Mouse (Mus musculus): ENCODE measurements around the gene Cdiptos. TPM values are rescaled to one million over a fixed set of nuclear protein-coding genes. Genes with fewer than 3 reads are reported as not detected.

Cdiptos gene
- total and polyA plus RNA-seq, 2 experiments from 2014 or later = 1.5 TPM; not detected in 1

- peak within 1 kb of the TSS; percentile 57 for H3K4me3 ChIP-seq (ENCODE audit: low read depth, low read length)
- H3K9ac ChIP-seq (replicated peaks; ENCODE audit: low read depth, low read length) = peak within 1 kb of the TSS; percentile 56
- no peak for TF ChIP-seq EP300 (IDR thresholded peaks at IDR 0.05; ENCODE audit: low read depth)
- TF ChIP-seq CTCF (IDR thresholded peaks at IDR 0.05; ENCODE audit: low read depth) = no peak
- DNase-seq (ENCODE audit: low spot score) (peak; percentile 84), ATAC-seq (ENCODE audit: insufficient read depth, low read depth) (peak; percentile 96)
- peak within 1 kb of the TSS; percentile 28 for H3K27ac ChIP-seq (ENCODE audit: low read depth)
- H3K9me3 ChIP-seq (replicated peaks; ENCODE audit: control insufficient read depth, low read length) = no peaks in the 10 kb centered on the region
- H3K36me3 ChIP-seq (replicated peaks; ENCODE audit: control insufficient read depth, insufficient read depth, low read length) = 0 out of 2 replicates have a peak, but pooled peaks cover 10% of the 10 kb centered on the region
- no peaks in the 10 kb centered on the region for H3K27me3 ChIP-seq (ENCODE audit: control insufficient read depth, insufficient read depth, low read length)
- 3% methylated on average over 51 of the region's 56 CpGs for WGBS
- H3K4me1 ChIP-seq (ENCODE audit: control insufficient read depth, insufficient read depth) = peaks cover 6% of the 10 kb centered on the region
- H3K4me2 ChIP-seq (ENCODE audit: low read depth, low read length) = peak within 1 kb of the TSS; percentile 77
Observed at GRCm38 (mm10) chr7:126928384-126929037, 47.4 kb downstream of the Cdiptos start, which contains the start of gene Kctd13. TSS of gene Kctd13 (plus strand) at chr7:126928879.

GRCm38 (mm10) chr7:126926299-126926698 is 49.6 kb downstream of the Cdiptos start:
- 29% methylated on average over 3 of the region's 3 CpGs for WGBS

DNA sequence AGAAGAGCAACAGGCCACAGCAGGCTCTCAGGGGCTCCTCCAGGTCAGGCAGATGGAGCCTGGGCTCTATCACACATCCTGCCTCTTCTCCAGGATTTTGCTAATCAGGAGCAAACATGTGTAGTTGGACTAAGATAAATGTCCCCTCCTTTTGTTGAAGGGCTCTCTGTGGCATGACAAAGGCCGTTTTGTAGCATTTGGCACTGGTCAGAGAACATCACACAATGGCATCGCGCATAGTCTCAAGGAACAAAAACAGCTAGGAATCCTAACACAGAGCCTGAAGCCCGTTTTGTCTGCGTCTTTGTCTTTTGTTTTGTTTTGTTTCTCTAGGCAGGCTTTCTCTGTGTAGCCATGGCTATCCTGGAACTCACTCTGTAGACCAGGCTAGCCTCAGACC is 51.9 kb downstream of the Cdiptos start:
- Histone ChIP-seq H3K9me3 (replicated peaks; ENCODE audit: control insufficient read depth, low read length) (no peaks in the 10 kb centered on the region), H3K27ac (ENCODE audit: low read depth) (peak overlapping the region; percentile 12; the same call in 1 of the 2 replicates), H3K27me3 (ENCODE audit: control insufficient read depth, insufficient read depth, low read length) (no peaks in the 10 kb centered on the region), H3K9ac (replicated peaks; ENCODE audit: low read depth, low read length) (no peak overlapping the region), H3K36me3 (replicated peaks; ENCODE audit: control insufficient read depth, insufficient read depth, low read length) (no peaks in the 10 kb centered on the region), H3K4me2 (ENCODE audit: low read depth, low read length) (no peak overlapping the region), H3K4me3 (ENCODE audit: low read depth, low read length) (no peak overlapping the region), H3K4me1 (ENCODE audit: control insufficient read depth, insufficient read depth) (no peaks in the 10 kb centered on the region)
- WGBS = 64% methylated on average over 5 of the region's 5 CpGs
- TF ChIP-seq CTCF (IDR thresholded peaks at IDR 0.05; ENCODE audit: low read depth) (no peak), EP300 (IDR thresholded peaks at IDR 0.05; ENCODE audit: low read depth) (no peak)
- DNase-seq (ENCODE audit: low spot score) (peak; percentile 59), ATAC-seq (ENCODE audit: insufficient read depth, low read depth) (peak; percentile 21; the same call in 1 of the 2 replicates)

More at GRCm38 (mm10) chr7:126926299-126926698, 49.6 kb downstream of the Cdiptos start:
- Histone ChIP-seq H3K27ac (ENCODE audit: low read depth) (no peak overlapping the region), H3K4me2 (ENCODE audit: low read depth, low read length) (no peak overlapping the region), H3K4me1 (ENCODE audit: control insufficient read depth, insufficient read depth) (peaks cover 6% of the 10 kb centered on the region), H3K4me3 (ENCODE audit: low read depth, low read length) (no peak overlapping the region), H3K9ac (replicated peaks; ENCODE audit: low read depth, low read length) (no peak overlapping the region), H3K9me3 (replicated peaks; ENCODE audit: control insufficient read depth, low read length) (no peaks in the 10 kb centered on the region), H3K36me3 (replicated peaks; ENCODE audit: control insufficient read depth, insufficient read depth, low read length) (0 out of 2 replicates have a peak, but pooled peaks cover 3% of the 10 kb centered on the region), H3K27me3 (ENCODE audit: control insufficient read depth, insufficient read depth, low read length) (no peaks in the 10 kb centered on the region)
- TF ChIP-seq EP300 (IDR thresholded peaks at IDR 0.05; ENCODE audit: low read depth) (no peak), CTCF (IDR thresholded peaks at IDR 0.05; ENCODE audit: low read depth) (no peak)
- no peak for ATAC-seq (ENCODE audit: insufficient read depth, low read depth)
- DNase-seq (ENCODE audit: low spot score) = no peak

- peak; percentile 54 for DNase-seq (ENCODE audit: low spot score)
- no peak within 1 kb of the TSS for H3K4me2 ChIP-seq (ENCODE audit: low read depth, low read length)
- no peak within 1 kb of the TSS for H3K9ac ChIP-seq (replicated peaks; ENCODE audit: low read depth, low read length)
- H3K9me3 ChIP-seq (replicated peaks; ENCODE audit: control insufficient read depth, low read length) = no peaks in the 10 kb centered on the region
- H3K4me1 ChIP-seq (ENCODE audit: control insufficient read depth, insufficient read depth) = no peaks in the 10 kb centered on the region
- H3K36me3 ChIP-seq (replicated peaks; ENCODE audit: control insufficient read depth, insufficient read depth, low read length) = no peaks in the 10 kb centered on the region
- 35% methylated on average over 5 of the region's 5 CpGs for WGBS
- ATAC-seq (ENCODE audit: insufficient read depth, low read depth) = peak; percentile 65
- no peak for TF ChIP-seq CTCF (IDR thresholded peaks at IDR 0.05; ENCODE audit: low read depth)
- TF ChIP-seq EP300 (IDR thresholded peaks at IDR 0.05; ENCODE audit: low read depth) = no peak
- H3K4me3 ChIP-seq (ENCODE audit: low read depth, low read length) = no peak within 1 kb of the TSS
- H3K27me3 ChIP-seq (ENCODE audit: control insufficient read depth, insufficient read depth, low read length) = no peaks in the 10 kb centered on the region
- H3K27ac ChIP-seq (ENCODE audit: low read depth) = peak within 1 kb of the TSS; percentile 34
Observed at GRCm38 (mm10) chr7:126922624-126923060, 53.3 kb downstream of the Cdiptos start, which contains the start of gene Tmem219. TSS of gene Tmem219 (minus strand) at chr7:126922917.

Other genes with a start within 250 kb of the Cdiptos start
- gene Mapk3, start 216.5 kb downstream of the Cdiptos start, total RNA-seq (2014; rRNA removed; ENCODE audit: low replicate concordance) = 59.2 and 69.4 TPM in 2 replicates
- gene Mapk3, start 216.5 kb downstream of the Cdiptos start, polyA plus RNA-seq (2015; fragmentation: Nextera tagmentation; extraction: Ambion mirVana) = 51.9 and 53.0 TPM in 2 replicates
- 7.3 and 7.9 TPM in 2 replicates for gene Gdpd3, start 209.8 kb downstream of the Cdiptos start, total RNA-seq (2014; rRNA removed; ENCODE audit: low replicate concordance)
- gene Gdpd3, start 209.8 kb downstream of the Cdiptos start, polyA plus RNA-seq (2015; fragmentation: Nextera tagmentation; extraction: Ambion mirVana) = 0.69 and 0.77 TPM in 2 replicates
- gene Ypel3, start 199.1 kb downstream of the Cdiptos start, total RNA-seq (2014; rRNA removed; ENCODE audit: low replicate concordance) = 88.9 and 146 TPM in 2 replicates
- 84.1 and 111 TPM in 2 replicates for gene Ypel3, start 199.1 kb downstream of the Cdiptos start, polyA plus RNA-seq (2015; fragmentation: Nextera tagmentation; extraction: Ambion mirVana)
- gene Tbx6, start 194.6 kb downstream of the Cdiptos start, total RNA-seq (2014; rRNA removed; ENCODE audit: low replicate concordance) = 0.23 and 1.3 TPM in 2 replicates
- gene Tbx6, start 194.6 kb downstream of the Cdiptos start, polyA plus RNA-seq (2015; fragmentation: Nextera tagmentation; extraction: Ambion mirVana) = 0.07 TPM in 1 of 2 replicates, not detected in the other
- 93.7 and 118 TPM in 2 replicates for gene Ppp4c, start 183.6 kb downstream of the Cdiptos start, total RNA-seq (2014; rRNA removed; ENCODE audit: low replicate concordance)
- 75.8 and 77.4 TPM in 2 replicates for gene Ppp4c, start 183.6 kb downstream of the Cdiptos start, polyA plus RNA-seq (2015; fragmentation: Nextera tagmentation; extraction: Ambion mirVana)
- gene Fam57b, start 178.4 kb downstream of the Cdiptos start, total RNA-seq (2014; rRNA removed; ENCODE audit: low replicate concordance) = 0.99 and 2.9 TPM in 2 replicates
- 2.6 and 3.0 TPM in 2 replicates for gene Fam57b, start 178.4 kb downstream of the Cdiptos start, polyA plus RNA-seq (2015; fragmentation: Nextera tagmentation; extraction: Ambion mirVana)
- not detected in 2 replicates for gene 4930451I11Rik, start 144.5 kb downstream of the Cdiptos start, total RNA-seq (2014; rRNA removed; ENCODE audit: low replicate concordance)
- not detected in 2 replicates for gene 4930451I11Rik, start 144.5 kb downstream of the Cdiptos start, polyA plus RNA-seq (2015; fragmentation: Nextera tagmentation; extraction: Ambion mirVana)
- gene Doc2a, start 128.7 kb downstream of the Cdiptos start, total RNA-seq (2014; rRNA removed; ENCODE audit: low replicate concordance) = 0.73 TPM in 1 of 2 replicates, not detected in the other
- gene Doc2a, start 128.7 kb downstream of the Cdiptos start, polyA plus RNA-seq (2015; fragmentation: Nextera tagmentation; extraction: Ambion mirVana) = not detected in 2 replicates
- 2.6 and 5.3 TPM in 2 replicates for gene Hirip3, start 114.1 kb downstream of the Cdiptos start, total RNA-seq (2014; rRNA removed; ENCODE audit: low replicate concordance)
- 6.6 and 8.6 TPM in 2 replicates for gene Hirip3, start 114.1 kb downstream of the Cdiptos start, polyA plus RNA-seq (2015; fragmentation: Nextera tagmentation; extraction: Ambion mirVana)
- gene Ino80e, start 113.7 kb downstream of the Cdiptos start, total RNA-seq (2014; rRNA removed; ENCODE audit: low replicate concordance) = 16.6 and 29.5 TPM in 2 replicates
- 35.8 and 37.0 TPM in 2 replicates for gene Ino80e, start 113.7 kb downstream of the Cdiptos start, polyA plus RNA-seq (2015; fragmentation: Nextera tagmentation; extraction: Ambion mirVana)
- gene Taok2, start 91.4 kb downstream of the Cdiptos start, total RNA-seq (2014; rRNA removed; ENCODE audit: low replicate concordance) = 47.4 and 47.9 TPM in 2 replicates
- 17.9 and 20.9 TPM in 2 replicates for gene Taok2, start 91.4 kb downstream of the Cdiptos start, polyA plus RNA-seq (2015; fragmentation: Nextera tagmentation; extraction: Ambion mirVana)
- gene Tmem219, start 53.2 kb downstream of the Cdiptos start, total RNA-seq (2014; rRNA removed; ENCODE audit: low replicate concordance) = 19.9 and 30.0 TPM in 2 replicates
- 19.9 and 20.5 TPM in 2 replicates for gene Tmem219, start 53.2 kb downstream of the Cdiptos start, polyA plus RNA-seq (2015; fragmentation: Nextera tagmentation; extraction: Ambion mirVana)
- 6.8 and 8.2 TPM in 2 replicates for gene Kctd13, start 47.2 kb downstream of the Cdiptos start, total RNA-seq (2014; rRNA removed; ENCODE audit: low replicate concordance)
- 11.2 TPM in 2 replicates for gene Kctd13, start 47.2 kb downstream of the Cdiptos start, polyA plus RNA-seq (2015; fragmentation: Nextera tagmentation; extraction: Ambion mirVana)
- 0.23 TPM in 1 of 2 replicates, not detected in the other for gene Asphd1, start 26.5 kb downstream of the Cdiptos start, total RNA-seq (2014; rRNA removed; ENCODE audit: low replicate concordance)
- not detected in 2 replicates for gene Asphd1, start 26.5 kb downstream of the Cdiptos start, polyA plus RNA-seq (2015; fragmentation: Nextera tagmentation; extraction: Ambion mirVana)
- gene Sez6l2, start 25.5 kb downstream of the Cdiptos start, total RNA-seq (2014; rRNA removed; ENCODE audit: low replicate concordance) = 8.7 and 14.2 TPM in 2 replicates
- gene Sez6l2, start 25.5 kb downstream of the Cdiptos start, polyA plus RNA-seq (2015; fragmentation: Nextera tagmentation; extraction: Ambion mirVana) = 1.5 and 1.7 TPM in 2 replicates
- gene Cdipt, start 184 bp downstream of the Cdiptos start, total RNA-seq (2014; rRNA removed; ENCODE audit: low replicate concordance) = 135 and 150 TPM in 2 replicates
- gene Cdipt, start 184 bp downstream of the Cdiptos start, polyA plus RNA-seq (2015; fragmentation: Nextera tagmentation; extraction: Ambion mirVana) = 64.0 and 67.5 TPM in 2 replicates
- gene Mvp, start 38.5 kb upstream of the Cdiptos start, total RNA-seq (2014; rRNA removed; ENCODE audit: low replicate concordance) = 24.2 and 32.5 TPM in 2 replicates
- gene Mvp, start 38.5 kb upstream of the Cdiptos start, polyA plus RNA-seq (2015; fragmentation: Nextera tagmentation; extraction: Ambion mirVana) = 16.1 and 17.4 TPM in 2 replicates
- gene Pagr1b, start 40.4 kb upstream of the Cdiptos start, total RNA-seq (2014; rRNA removed; ENCODE audit: low replicate concordance) = not detected in 2 replicates
- gene Pagr1b, start 40.4 kb upstream of the Cdiptos start, polyA plus RNA-seq (2015; fragmentation: Nextera tagmentation; extraction: Ambion mirVana) = not detected in 2 replicates
- not detected in 2 replicates for gene Pagr1a, start 41.3 kb upstream of the Cdiptos start, total RNA-seq (2014; rRNA removed; ENCODE audit: low replicate concordance)
- gene Pagr1a, start 41.3 kb upstream of the Cdiptos start, polyA plus RNA-seq (2015; fragmentation: Nextera tagmentation; extraction: Ambion mirVana) = 21.7 and 44.8 TPM in 2 replicates
- 22.8 and 24.8 TPM in 2 replicates for gene Gm42742, start 45.0 kb upstream of the Cdiptos start, total RNA-seq (2014; rRNA removed; ENCODE audit: low replicate concordance)
- gene Gm42742, start 45.0 kb upstream of the Cdiptos start, polyA plus RNA-seq (2015; fragmentation: Nextera tagmentation; extraction: Ambion mirVana) = 5.7 and 44.5 TPM in 2 replicates
- not detected in 2 replicates for gene Prrt2, start 45.1 kb upstream of the Cdiptos start, total RNA-seq (2014; rRNA removed; ENCODE audit: low replicate concordance)
- 0.23 and 1.1 TPM in 2 replicates for gene Prrt2, start 45.1 kb upstream of the Cdiptos start, polyA plus RNA-seq (2015; fragmentation: Nextera tagmentation; extraction: Ambion mirVana)
- 89.0 and 89.3 TPM in 2 replicates for gene Maz, start 50.9 kb upstream of the Cdiptos start, total RNA-seq (2014; rRNA removed; ENCODE audit: low replicate concordance)
- gene Maz, start 50.9 kb upstream of the Cdiptos start, polyA plus RNA-seq (2015; fragmentation: Nextera tagmentation; extraction: Ambion mirVana) = 15.6 and 16.1 TPM in 2 replicates
- gene Kif22, start 66.4 kb upstream of the Cdiptos start, total RNA-seq (2014; rRNA removed; ENCODE audit: low replicate concordance) = 20.9 and 43.1 TPM in 2 replicates
- 22.4 and 22.8 TPM in 2 replicates for gene Kif22, start 66.4 kb upstream of the Cdiptos start, polyA plus RNA-seq (2015; fragmentation: Nextera tagmentation; extraction: Ambion mirVana)
- gene Zg16, start 111.2 kb upstream of the Cdiptos start, total RNA-seq (2014; rRNA removed; ENCODE audit: low replicate concordance) = not detected in 2 replicates
- gene Zg16, start 111.2 kb upstream of the Cdiptos start, polyA plus RNA-seq (2015; fragmentation: Nextera tagmentation; extraction: Ambion mirVana) = 0.33 TPM in 1 of 2 replicates, not detected in the other
- 0.50 and 5.4 TPM in 2 replicates for gene AI467606, start 115.3 kb upstream of the Cdiptos start, total RNA-seq (2014; rRNA removed; ENCODE audit: low replicate concordance)
- 0.89 and 0.94 TPM in 2 replicates for gene AI467606, start 115.3 kb upstream of the Cdiptos start, polyA plus RNA-seq (2015; fragmentation: Nextera tagmentation; extraction: Ambion mirVana)
- gene Qprt, start 146.1 kb upstream of the Cdiptos start, total RNA-seq (2014; rRNA removed; ENCODE audit: low replicate concordance) = 0.42 and 2.3 TPM in 2 replicates
- 0.88 and 1.1 TPM in 2 replicates for gene Qprt, start 146.1 kb upstream of the Cdiptos start, polyA plus RNA-seq (2015; fragmentation: Nextera tagmentation; extraction: Ambion mirVana)
- gene Spn, start 161.7 kb upstream of the Cdiptos start, total RNA-seq (2014; rRNA removed; ENCODE audit: low replicate concordance) = 0.19 and 1.3 TPM in 2 replicates
- 0.10 and 0.18 TPM in 2 replicates for gene Spn, start 161.7 kb upstream of the Cdiptos start, polyA plus RNA-seq (2015; fragmentation: Nextera tagmentation; extraction: Ambion mirVana)
- 39.3 and 39.9 TPM in 2 replicates for gene Cd2bp2, start 220.0 kb upstream of the Cdiptos start, total RNA-seq (2014; rRNA removed; ENCODE audit: low replicate concordance)
- 26.9 and 27.2 TPM in 2 replicates for gene Cd2bp2, start 220.0 kb upstream of the Cdiptos start, polyA plus RNA-seq (2015; fragmentation: Nextera tagmentation; extraction: Ambion mirVana)
- gene Tbc1d10b, start 232.4 kb upstream of the Cdiptos start, total RNA-seq (2014; rRNA removed; ENCODE audit: low replicate concordance) = 30.2 and 45.3 TPM in 2 replicates
- gene Tbc1d10b, start 232.4 kb upstream of the Cdiptos start, polyA plus RNA-seq (2015; fragmentation: Nextera tagmentation; extraction: Ambion mirVana) = 9.6 and 10.8 TPM in 2 replicates
- 22.1 TPM in 1 of 2 replicates, not detected in the other for gene Mylpf, start 232.8 kb upstream of the Cdiptos start, total RNA-seq (2014; rRNA removed; ENCODE audit: low replicate concordance)
- gene Mylpf, start 232.8 kb upstream of the Cdiptos start, polyA plus RNA-seq (2015; fragmentation: Nextera tagmentation; extraction: Ambion mirVana) = 3.2 and 5.4 TPM in 2 replicates

Data from heart, postnatal 0 days (tissue).